Mouse (Mus musculus) thymus, adult 2 months (tissue): ENCODE measurements around the gene Creb3.

Experiments used
- CTCF ChIP-seq: fragments of 200-500 bp; IDR thresholded peaks from 2 replicates; pipeline ENCODE4 v1.5.1; 2012; ENCODE audit warnings: mild to moderate bottlenecking, control low read depth, low read length, moderate library complexity, borderline replicate concordance; ENCODE audit not compliant: control insufficient read depth, poor library complexity, insufficient read depth; ENCODE audit errors: extremely low read depth
- POLR2A ChIP-seq: fragments of 200-500 bp; IDR thresholded peaks from 2 replicates; pipeline ENCODE4 v1.6.1; 2012; ENCODE audit warnings: mild to moderate bottlenecking, low read length, control low read depth, moderate library complexity; ENCODE audit not compliant: control insufficient read depth, poor library complexity, insufficient read depth; ENCODE audit errors: extremely low read depth

- TF ChIP-seq CTCF (no peak), POLR2A (no peak)
Observed at GRCm38 (mm10) chr4:43513791-43514190, 48.3 kb upstream of the Creb3 start.
